Mouse (Mus musculus): ENCODE measurements around the gene Enah.
A peak's percentile ranks its signal among the peaks of the same experiment; 100 is the strongest.

The Enah gene

DNA sequence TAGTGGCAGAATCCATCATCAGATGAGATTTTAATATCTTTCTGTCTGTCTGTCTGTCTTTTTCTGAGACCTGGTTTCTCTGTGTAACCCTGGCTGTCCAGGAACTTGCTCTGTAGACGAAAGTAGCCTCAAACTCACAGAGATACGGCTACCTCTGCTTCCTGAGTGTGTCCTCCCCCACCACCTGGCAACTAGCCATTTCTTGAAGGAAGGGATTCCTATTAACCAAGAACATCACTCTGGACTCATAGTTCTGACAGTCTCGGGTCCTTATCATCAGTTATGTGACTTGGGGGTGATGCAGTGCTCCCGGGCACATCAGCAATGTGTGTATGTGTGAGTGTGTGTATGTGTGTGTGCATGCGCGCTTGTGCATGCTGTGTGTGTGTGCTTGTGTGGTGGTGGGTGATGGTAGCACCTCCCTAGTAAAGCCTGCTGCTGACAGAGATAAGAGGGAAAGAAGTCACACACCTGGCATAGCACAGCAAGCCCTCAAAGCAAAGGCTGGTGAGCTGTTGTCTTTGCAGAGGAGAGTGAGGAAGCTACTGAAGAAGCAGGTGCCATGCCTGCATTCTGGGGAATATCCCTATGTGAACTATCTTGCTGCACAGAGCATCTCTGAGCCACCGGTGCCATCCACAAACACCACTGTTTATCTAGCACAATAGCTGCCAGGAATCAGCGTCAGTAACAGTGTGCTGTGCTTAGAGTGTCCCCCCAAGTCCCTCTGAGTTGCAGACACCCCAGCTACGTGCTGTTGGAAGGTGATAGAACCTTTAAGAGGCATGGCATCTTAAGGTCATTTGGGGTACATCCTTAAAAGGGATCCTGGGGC, 146.5 kb downstream of the Enah start:
- no peak for DNase-seq (ENCODE audit: low spot score)

DNA sequence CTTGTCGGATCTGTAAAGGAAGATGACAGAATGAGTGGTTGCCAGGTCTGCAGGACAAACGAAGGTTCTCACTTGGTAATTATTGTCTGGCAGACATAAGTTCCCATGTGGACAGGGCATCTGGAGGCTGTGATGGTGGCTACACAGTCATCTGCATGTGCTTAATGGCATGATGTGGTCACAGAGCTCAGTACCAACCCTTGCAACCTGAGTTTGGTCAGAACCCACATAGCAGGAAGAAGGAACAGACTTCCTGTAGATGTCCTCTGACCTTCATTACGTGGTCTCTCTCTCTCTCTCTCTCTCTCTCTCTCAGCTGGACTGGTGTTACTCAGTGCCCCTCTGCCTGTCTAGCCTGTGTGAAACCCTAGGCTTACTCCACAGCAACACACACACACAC, 147.2 kb downstream of the Enah start:
- DNase-seq (ENCODE audit: low spot score) = no peak

- no peak for DNase-seq (ENCODE audit: low spot score)
Measured at GRCm38 (mm10) chr1:181866429-181867280, 153.1 kb downstream of the Enah start.

GRCm38 (mm10) chr1:181865863-181866216, 153.9 kb downstream of the Enah start:
- no peak for DNase-seq (ENCODE audit: low spot score)

DNA sequence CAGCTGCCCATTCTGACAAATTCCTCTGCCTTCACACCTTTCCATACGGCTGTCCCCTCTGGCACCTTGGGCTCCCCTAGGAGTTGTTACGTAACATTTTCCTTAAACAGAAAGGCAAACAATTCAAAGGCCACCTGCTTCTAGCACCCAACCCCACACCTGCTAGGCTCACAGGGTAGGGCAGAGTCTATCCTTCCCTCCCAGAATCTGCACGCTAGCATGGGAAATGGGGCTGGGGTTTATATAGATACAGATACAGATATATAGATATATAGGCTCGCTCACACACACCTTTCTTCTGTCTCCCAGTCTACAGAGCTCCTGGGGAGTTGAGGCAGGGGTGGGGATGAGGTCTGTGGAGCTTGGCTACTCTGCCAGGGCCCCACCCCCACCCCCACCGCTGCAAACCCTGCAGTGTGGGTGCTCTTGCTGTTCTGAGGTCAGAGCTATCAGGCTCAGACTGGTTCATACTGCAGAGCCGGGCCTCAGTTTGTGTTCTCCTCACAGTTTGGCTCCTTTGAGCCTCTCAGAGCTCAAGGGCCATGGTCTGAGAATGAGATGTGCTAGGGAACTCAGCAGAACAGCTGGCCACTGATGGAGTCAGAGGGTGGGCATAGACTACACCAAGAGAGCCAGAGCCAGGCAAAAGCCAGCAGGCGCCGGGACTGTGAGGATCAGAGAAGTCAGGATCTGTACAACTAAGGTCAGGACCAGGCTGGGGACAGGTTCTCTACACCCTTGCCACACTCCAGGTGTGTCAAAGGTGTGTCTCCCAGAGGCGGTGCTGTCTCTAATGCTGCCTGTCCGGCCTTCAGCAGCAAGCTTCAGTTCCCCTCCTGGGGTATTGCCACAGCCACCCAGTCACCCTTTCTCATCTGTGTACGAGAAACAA, 154.6 kb downstream of the Enah start:
- no peak for DNase-seq (ENCODE audit: low spot score)

GRCm38 (mm10) chr1:181863431-181863830, 156.4 kb downstream of the Enah start:
- no peak for DNase-seq (ENCODE audit: low spot score)

DNA sequence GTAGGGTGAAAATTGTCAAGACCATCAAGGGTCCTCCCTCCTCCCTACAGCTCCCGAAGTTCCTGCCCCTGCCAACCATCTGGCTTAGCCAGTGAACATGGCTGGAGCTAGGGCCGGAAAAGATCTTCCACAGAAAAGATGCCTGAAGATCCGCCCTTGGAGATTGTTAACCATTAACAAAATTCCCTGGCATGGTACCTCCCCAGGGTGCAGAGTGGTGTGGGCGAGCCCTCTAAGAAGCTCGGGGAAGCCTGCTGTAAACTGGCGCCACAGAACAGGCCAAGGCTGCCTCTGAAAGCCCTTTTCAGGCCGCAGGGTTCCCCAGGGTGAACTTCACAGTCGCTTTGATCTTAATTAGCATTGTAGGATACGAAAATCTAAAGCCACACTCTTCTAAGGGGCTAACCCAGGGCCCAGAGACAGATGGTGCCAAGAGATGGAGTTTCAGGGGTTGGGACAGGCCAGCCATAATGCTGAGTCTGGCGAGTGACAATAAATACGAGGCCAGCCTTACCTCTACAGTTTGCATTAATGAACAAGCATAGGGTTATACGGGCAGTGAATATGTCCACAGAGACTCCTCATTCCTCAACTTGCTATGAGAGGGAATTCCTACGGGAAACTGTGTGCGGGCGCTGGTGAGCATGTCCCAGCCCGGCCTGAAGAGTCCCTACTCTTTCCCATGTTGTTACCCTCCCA, 157.0 kb downstream of the Enah start:
- DNase-seq (ENCODE audit: low spot score) = no peak

GRCm38 (mm10) chr1:181861181-181861902, 158.4 kb downstream of the Enah start:
- no peak for DNase-seq (ENCODE audit: low spot score)

DNA sequence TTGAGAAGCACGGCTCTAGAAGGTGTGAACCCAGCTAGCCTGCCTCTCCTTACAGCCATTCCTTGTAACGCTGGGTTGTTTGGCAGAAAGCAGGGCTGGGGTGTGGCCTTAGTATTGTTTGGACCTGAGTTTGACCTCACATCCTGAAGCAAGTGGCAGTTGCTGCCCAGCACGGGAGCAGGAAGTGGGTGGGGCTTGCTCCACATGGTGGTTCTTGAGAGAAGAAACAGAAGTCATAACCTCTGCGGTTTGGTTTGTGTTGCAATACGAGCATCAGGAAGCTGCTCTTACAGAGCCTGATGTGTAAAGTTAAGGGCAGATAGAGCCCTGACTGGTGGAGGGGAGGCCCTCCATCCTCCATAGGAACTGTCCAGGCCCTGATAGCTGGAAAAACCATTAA, 159.1 kb downstream of the Enah start:
- DNase-seq (ENCODE audit: low spot score) = peak; percentile 65

DNA sequence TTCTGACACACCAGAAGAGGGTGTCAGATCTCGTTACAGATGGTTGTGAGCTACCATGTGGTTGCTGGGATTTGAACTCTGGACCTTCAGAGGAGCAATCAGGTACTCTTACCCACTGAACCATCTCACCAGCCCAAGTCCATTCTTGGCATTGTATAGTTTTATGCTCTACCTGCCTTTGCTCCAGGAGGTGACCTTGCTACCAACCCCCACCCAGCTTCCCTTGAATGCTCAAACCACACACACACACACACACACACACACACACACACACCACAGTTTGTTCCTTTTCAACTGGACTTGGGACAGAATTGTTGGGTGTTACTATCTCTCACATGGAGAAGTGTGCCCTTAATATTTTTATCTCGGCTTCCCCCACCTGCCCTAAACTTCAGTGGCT, 163.5 kb downstream of the Enah start:
- no peak for DNase-seq (ENCODE audit: low spot score)

GRCm38 (mm10) chr1:181854829-181855228, 165.0 kb downstream of the Enah start:
- no peak for DNase-seq (ENCODE audit: low spot score)

DNA sequence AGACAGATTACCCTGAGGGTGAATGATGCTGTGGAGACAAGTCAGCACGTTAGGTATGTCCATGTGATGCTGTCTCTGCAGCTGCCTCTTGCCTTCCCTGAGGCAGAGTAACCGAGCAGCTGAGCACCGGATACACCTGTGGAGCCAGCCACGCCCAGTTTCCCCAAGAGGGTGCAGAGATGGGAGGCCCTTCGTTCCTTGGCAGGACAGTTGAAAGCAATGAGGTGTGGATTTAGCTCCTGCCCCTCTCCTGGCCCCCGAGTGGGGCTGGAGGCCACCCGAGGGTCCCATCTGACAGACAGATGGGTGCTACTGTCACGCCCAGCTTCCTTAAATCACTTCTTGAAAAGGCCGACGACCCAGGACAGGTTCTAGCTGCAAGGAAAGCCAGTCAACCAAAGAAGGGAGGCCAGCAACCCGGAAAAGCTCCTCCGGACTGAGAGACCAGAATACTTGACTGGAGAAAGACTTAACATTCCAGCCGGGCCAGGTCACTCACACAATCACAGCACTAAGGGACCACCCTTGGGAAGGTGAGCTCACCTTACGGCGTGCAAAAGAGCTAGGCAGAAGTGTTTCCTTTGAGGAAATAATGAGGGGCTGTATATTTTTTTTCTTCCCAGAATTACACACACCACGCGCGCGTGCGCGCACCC, 166.6 kb downstream of the Enah start:
- no peak for DNase-seq (ENCODE audit: low spot score)

- no peak for DNase-seq (ENCODE audit: low spot score)
Measured at GRCm38 (mm10) chr1:181852466-181852865, 167.3 kb downstream of the Enah start.

- no peak for DNase-seq (ENCODE audit: low spot score)
Measured at GRCm38 (mm10) chr1:181851521-181852310, 168.1 kb downstream of the Enah start.

- DNase-seq (ENCODE audit: low spot score) = no peak
Measured at GRCm38 (mm10) chr1:181850441-181850840, 169.3 kb downstream of the Enah start.

- DNase-seq (ENCODE audit: low spot score) = no peak
Measured at GRCm38 (mm10) chr1:181848210-181848609, 171.6 kb downstream of the Enah start.

DNA sequence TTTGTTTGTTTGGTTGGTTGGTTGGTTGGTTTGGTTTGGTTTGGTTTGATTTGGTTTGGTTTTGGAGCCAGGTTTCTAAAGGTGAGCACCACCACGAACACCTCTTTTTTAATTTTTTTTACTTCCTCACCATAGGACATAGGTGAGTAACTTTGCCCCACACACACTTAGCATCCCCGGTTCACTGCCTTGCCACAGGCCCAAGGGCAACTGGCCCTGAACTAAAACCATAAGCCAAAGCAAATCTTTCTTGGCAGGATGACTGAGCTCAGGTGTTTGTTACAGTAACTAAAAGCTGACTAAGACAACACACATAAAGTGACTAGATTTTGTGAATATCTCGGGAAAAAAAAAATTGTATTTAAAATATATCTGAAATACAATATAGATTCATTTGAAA, 172.4 kb downstream of the Enah start:
- DNase-seq (ENCODE audit: low spot score) = no peak

All from ovary, adult 18-20 months (tissue).